Mouse (Mus musculus): ENCODE measurements around the gene Lipa.

GRCm38 (mm10) chr19:34474228-34474990 lies 52.9 kb downstream of the Lipa start:
- no peak for TF ChIP-seq POLR2A (IDR thresholded peaks at IDR 0.05; ENCODE audit: extremely low read depth, insufficient read depth, low read length)
- TF ChIP-seq CTCF (IDR thresholded peaks at IDR 0.05; ENCODE audit: extremely low read depth, insufficient read depth, low read length): no peak
